Mouse (Mus musculus) neutrophil, adult 5-6 weeks (primary cell): ENCODE measurements around the gene Spem1. TPM values are rescaled to one million over a fixed set of nuclear protein-coding genes. Genes with fewer than 3 reads are reported as not detected.

ENCODE experiments used
- ATAC-seq: fragments of 151-379, 151-347 bp; 2 replicates; pipeline ENCODE4 v1.8.0; 2017; ENCODE audit warnings: mild to moderate bottlenecking, moderate TSS enrichment; ENCODE audit not compliant: insufficient number of reproducible peaks, poor library complexity, low FRiP score, severe bottlenecking; ENCODE audit errors: extremely low read depth
- total RNA-seq: library from RNA; stranded (forward); fragments of 200-1000 nt; gene quantifications from 2 replicates; pipeline ENCODE4 v1.2.3, GENCODE M21; 2017

Spem1 gene
- total RNA-seq, 1 experiment from 2014 or later: not detected

DNA sequence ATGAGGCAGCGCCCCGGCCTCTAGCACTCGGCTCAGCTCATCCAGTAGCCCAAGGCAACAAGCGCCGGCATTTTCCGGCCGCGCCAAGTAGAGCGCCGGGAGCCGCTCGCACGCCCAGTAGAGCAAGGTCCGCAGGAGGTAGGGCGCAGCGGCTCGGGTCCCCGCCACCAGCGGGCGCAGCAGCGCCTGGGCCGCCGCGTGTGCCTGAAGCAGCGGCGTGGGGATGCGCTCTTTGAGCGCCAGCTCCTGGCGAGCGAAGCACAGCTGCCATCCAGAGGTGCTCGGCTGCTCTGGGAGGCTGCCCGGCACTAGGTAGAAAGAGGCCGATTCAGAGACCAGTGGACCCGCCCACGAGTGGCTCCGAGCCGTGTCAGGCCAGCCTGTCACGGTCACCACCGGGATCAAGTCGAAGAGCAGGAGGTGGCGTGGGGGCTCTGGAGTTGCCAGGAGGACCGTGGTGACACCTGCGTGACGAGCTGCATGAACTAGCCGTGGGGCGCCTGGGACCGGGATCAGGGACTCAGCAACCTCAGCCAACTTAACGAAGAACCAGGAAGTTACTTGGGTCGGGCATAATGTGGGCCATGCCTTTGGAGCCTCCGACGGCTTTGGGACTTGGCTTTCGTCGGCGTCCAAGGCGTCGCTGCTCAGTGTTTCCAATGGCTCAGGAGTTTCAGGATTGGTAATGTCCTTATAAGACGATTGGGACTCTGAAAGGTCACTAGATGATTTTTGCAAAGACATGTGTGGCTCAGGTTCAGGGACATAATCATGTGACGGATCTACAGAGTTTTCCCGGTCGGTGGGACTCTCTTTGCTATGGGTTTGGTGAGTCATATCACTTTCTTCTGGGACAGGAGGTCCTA lies 18.0 kb downstream of the Spem1 start:
- peak; percentile 43 for ATAC-seq

DNA sequence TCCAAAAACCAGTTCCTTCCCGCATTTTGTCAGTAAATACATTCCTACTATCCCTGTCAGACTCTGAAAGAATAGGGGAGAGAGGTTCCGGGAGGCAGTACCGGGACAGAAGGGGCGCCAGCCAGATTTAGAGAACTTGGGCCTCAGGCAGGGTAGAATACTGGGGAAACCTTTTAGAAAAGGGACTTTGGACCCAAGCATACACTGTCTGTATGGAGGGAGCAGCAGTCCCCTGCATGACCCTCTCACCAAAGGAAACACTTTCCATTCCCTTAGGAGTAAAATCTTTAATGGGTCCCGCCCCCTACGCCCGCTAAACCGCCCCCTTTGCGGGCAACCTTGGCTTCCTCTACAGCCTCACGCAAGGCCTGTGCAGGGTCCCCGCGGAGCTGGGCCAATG lies 18.7 kb downstream of the Spem1 start:
- ATAC-seq: no peak

DNA sequence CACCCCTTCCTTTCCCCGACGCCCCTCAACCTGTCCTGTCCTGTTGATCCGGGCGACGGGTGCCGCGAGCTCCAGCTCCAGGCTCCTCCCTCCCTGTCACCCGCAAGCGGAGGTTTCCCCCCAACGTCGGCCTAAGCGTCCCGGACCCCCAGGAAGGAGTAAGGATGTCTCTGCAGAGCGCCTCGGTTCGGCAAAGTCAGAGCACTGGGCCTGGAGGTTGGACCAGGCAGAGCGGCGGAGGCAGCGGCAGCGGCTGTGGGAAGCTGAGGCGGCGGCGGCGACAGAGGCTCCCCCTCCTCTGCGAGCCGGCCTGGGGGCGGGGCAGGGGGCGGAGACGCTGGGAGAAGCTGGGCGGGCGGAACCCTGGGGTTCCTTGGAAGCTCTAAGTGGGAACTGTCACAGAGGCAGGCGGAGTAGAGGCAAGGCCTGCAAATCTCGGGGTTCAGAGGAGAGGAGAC lies 19.3 kb downstream of the Spem1 start:
- no peak for ATAC-seq

- no peak for ATAC-seq
Measured at GRCm38 (mm10) chr11:69801379-69801977, 20.5 kb downstream of the Spem1 start, which contains the start of gene Fgf11. Gene Fgf11 (minus strand): TSS chr11:69801857.

DNA sequence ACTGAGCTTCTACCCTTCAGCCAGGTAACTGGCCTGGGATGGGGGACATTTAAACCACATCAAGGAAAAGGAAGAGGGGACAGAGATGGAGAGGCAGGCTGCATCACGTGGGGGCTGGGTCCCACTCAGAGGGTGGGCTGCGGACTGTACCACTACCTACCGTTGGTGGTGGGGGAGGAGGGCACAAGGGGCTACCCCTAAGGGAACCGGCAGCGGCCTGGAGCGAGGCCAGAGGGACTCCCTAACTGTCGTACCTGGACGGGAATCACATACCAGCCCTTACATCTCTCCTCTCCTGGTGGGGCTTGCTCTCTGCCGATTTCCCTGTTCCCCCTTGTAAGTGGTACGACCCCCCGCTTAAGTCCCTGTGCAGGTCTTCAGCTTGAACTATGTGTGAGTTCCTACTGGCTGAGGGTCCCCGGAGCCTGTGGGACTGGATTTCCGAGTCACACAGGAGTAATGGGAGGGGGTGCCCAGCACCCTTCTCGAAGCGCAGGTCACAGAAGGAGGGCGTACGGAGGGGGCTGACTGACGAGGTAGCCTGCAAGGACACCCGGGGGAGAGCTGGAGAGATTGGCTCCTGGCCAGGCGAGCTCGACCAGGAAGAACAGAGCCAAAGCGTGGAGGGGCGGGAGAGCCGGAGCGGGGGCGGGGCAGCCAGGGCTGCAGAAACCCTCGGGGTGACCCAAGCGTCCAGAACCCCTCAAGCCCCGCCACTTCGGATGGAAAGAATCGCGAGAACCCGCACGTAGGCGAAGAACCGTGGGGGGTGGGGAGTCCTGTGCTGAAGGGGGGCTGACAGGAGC lies 21.4 kb downstream of the Spem1 start:
- no peak for ATAC-seq

DNA sequence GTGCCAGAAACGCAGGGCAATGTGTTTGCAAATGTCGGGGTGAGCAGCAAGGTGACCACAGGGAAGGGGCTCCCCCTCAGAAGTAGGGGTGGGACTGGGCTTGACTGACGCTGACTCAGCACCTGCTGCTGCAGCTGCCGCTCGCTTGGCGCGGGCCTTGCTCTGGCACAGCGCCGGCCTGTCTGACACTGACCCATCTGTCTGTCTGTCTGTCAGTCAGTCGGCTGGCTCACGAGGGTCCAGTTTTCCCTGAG lies 21.9 kb downstream of the Spem1 start:
- no peak for ATAC-seq

DNA sequence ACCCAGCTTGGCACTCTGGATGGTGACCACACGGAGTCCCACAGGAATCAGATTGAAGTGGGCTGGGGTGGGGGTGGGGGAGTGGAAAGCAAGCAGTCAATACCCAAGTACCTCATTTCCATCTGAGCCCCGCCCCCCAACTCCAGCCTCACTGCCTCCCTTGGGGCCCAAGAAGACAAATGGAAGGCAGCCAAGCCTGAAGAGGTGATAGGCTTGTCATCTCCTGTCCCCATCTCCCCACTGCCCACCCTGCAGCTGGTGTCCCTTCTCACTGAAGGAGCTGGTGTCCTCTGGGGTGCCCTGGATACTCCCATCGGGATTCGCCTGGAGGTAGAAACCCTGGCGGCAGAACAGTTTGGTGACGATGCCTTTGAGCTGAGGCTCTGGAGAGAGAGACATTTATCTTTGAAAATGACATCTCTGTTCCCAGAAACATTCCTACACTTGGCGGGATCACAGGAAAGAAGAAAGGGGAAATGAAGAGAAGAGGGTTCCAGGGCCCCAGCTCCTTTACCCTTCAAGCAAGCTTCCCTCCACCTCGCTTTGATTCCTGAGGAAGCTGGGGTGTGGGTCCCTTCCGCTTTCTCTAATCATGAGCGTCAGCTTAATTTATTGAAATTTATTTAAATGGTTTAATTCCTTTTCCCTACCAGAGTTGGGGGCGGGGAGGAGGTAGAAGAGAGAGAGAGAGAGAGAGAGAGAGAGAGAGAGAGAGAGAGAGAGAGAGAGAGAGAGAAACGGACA lies 22.4 kb downstream of the Spem1 start:
- ATAC-seq: no peak

GRCm38 (mm10) chr11:69797924-69798323 lies 24.1 kb downstream of the Spem1 start:
- no peak for ATAC-seq

GRCm38 (mm10) chr11:69795983-69796435 lies 26.0 kb downstream of the Spem1 start:
- no peak for ATAC-seq

- ATAC-seq: peak; percentile 96
Measured at GRCm38 (mm10) chr11:69795168-69795982, 26.6 kb downstream of the Spem1 start, which contains the start of gene Chrnb1. Gene Chrnb1 (minus strand): TSS chr11:69795943.

- ATAC-seq: no peak
Measured at GRCm38 (mm10) chr11:69793429-69793828, 28.6 kb downstream of the Spem1 start.

- ATAC-seq: no peak
Measured at GRCm38 (mm10) chr11:69791420-69791819, 30.6 kb downstream of the Spem1 start.

GRCm38 (mm10) chr11:69789431-69789830 lies 32.5 kb downstream of the Spem1 start:
- no peak for ATAC-seq

GRCm38 (mm10) chr11:69787306-69787705 lies 34.7 kb downstream of the Spem1 start:
- no peak for ATAC-seq

DNA sequence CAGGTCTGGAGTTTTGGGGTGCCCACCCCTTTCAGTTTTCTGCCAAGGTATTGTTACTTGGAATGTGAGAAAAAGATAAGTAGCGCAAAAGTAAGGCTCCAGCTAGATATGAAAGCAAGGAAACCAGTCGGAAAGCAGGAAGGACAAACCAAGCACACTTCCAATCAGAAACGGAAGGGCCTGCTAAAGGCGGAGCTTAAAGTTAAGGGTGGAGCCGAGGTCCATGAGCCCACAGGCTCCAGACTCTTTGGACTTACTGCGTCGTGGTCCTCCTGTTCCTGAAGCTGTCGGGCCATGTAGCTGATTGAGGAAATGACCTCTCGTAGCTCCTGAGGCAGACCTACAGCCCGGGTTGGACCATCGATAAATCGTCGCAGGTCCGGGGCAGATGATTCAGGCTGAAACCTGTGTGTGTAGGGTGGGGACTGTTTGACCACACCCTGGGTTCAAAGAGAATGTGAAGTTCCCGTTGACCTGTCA lies 37.1 kb downstream of the Spem1 start:
- ATAC-seq: no peak

DNA sequence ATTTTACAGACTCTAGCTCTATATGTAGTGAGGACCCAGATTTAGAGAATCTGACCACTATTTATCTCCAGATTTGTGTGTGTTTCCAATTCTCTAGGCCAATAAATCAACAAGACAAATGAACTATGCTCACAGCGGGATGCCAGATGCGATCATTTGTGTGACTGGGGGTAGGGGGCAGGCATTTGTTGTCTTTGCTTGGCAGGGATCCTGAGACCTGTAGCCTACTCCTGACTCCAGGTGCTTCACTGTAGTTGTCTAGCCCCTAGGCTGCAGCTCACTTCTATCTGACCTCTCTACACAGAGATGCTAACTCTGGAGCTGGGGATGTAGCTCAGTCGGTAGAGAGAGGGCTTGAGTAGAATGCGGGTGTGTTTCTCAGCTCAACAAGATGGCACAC lies 40.2 kb downstream of the Spem1 start:
- no peak for ATAC-seq

DNA sequence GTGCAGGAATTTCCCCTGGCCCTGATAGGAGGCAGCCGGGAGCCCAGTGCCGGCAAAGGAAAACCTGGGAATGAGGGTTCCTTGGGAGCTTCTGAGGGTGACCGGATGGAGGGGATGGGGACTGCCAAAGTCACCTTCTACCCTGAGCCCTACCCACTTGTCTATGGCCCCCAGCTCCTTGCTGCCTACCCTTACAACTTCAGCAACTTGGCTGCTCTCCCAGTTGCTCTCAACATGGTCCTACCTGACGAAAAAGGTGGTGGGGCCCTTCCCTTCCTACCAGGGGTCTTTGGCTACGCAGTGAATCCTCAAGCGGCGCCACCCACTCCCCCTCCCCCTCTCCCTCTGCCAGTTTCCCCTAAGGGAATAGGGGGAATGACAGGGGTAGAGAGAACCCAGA lies 43.0 kb downstream of the Spem1 start:
- ATAC-seq: no peak
